Mouse (Mus musculus) limb, embryonic 12.5 days (tissue): ENCODE measurements at regions not wholly inside any gene's neighbourhood (a gene's known extent, or its start where the extent isn't known, plus 50 kb on each side); places are given as distances from the start of the nearest gene placed in this dataset.

Experiments
- ATAC-seq: fragments of 200-750 bp; cut with Nextera tagmentation; 2 replicates; pipeline ENCODE4 v1.8.0; 2017; ENCODE audit warnings: low read depth, moderate TSS enrichment; ENCODE audit not compliant: insufficient number of reproducible peaks, insufficient read depth, low FRiP score, low TSS enrichment
- H3K27ac ChIP-seq: fragments of 300-500 bp; sonication (generic); 2 replicates; pipeline ENCODE4 v1.5.1; 2016; ENCODE audit warnings: mild to moderate bottlenecking, moderate library complexity
- H3K27me3 ChIP-seq: fragments of 300-500 bp; sonication (generic); 2 replicates; pipeline ENCODE4 v1.6.1; 2016; ENCODE audit warnings: mild to moderate bottlenecking, moderate library complexity
- H3K36me3 ChIP-seq: fragments of 300-500 bp; sonication (generic); 2 replicates; pipeline ENCODE4 v1.6.1; 2016; ENCODE audit warnings: mild to moderate bottlenecking, moderate library complexity
- H3K4me1 ChIP-seq: fragments of 300-500 bp; sonication (generic); replicated peaks from 2 replicates; pipeline ENCODE4 v1.6.1; 2016
- H3K4me2 ChIP-seq: fragments of 300-500 bp; sonication (generic); 2 replicates; pipeline ENCODE4 v1.6.1; 2016; ENCODE audit warnings: mild to moderate bottlenecking, moderate library complexity
- H3K4me3 ChIP-seq: fragments of 300-500 bp; sonication (generic); replicated peaks from 2 replicates; pipeline ENCODE4 v1.5.1; 2016; ENCODE audit warnings: mild to moderate bottlenecking
- H3K9ac ChIP-seq: fragments of 300-500 bp; sonication (generic); replicated peaks from 2 replicates; pipeline ENCODE4 v1.6.1; 2016; ENCODE audit warnings: mild to moderate bottlenecking, moderate library complexity
- H3K9me3 ChIP-seq: fragments of 300-500 bp; sonication (generic); 2 replicates; pipeline ENCODE4 v1.6.1; 2016; ENCODE audit warnings: mild to moderate bottlenecking, moderate library complexity
- WGBS: fragments of 180-500 bp; shearing (Covaris S2); methylation state at CpG from one replicate; pipeline ENCODE4 v1.1.7; 2016; 5-methylcytosine and 5-hydroxymethylcytosine counted together

- no peaks in the 10 kb centered on the region for H3K27me3 ChIP-seq
- H3K4me2 ChIP-seq, result no peak overlapping the region
- H3K9ac ChIP-seq, result no peak overlapping the region
- no peaks in the 10 kb centered on the region for H3K36me3 ChIP-seq
- ATAC-seq, result no peak
- no peak overlapping the region for H3K4me3 ChIP-seq
- no peaks in the 10 kb centered on the region for H3K9me3 ChIP-seq
- no peak overlapping the region for H3K27ac ChIP-seq
- H3K4me1 ChIP-seq, result no peaks in the 10 kb centered on the region
Measured at GRCm38 (mm10) chr12:13825899-13826298, 326.0 kb downstream of the Fam84a start.

DNA sequence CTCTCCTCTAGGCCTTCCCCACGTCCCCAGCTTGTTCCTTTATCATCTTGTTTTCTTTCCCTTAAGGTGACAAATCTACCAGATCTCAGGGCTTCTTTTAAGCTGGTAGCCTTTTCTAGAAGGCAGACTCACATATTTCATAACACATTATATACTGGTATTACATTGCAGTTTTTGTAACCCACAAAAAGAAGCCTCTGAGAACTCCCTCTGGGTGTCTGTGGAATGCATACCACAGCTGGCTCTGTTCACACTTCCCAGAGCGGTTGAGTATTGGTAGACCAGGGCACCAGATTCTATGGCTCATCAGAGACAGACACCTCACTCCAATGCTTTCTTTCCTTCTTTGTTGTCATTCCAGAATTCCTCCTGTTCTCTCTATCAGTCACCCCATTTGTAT is 336.4 kb downstream of the Fam84a start:
- H3K4me3 ChIP-seq, result no peak overlapping the region
- no peaks in the 10 kb centered on the region for H3K4me1 ChIP-seq
- WGBS, result 58% methylated on average over 2 of the region's 2 CpGs
- H3K27me3 ChIP-seq, result no peaks in the 10 kb centered on the region
- no peaks in the 10 kb centered on the region for H3K9me3 ChIP-seq
- H3K27ac ChIP-seq, result no peak overlapping the region
- ATAC-seq, result no peak
- no peaks in the 10 kb centered on the region for H3K36me3 ChIP-seq
- H3K9ac ChIP-seq, result no peak overlapping the region
- no peak overlapping the region for H3K4me2 ChIP-seq

DNA sequence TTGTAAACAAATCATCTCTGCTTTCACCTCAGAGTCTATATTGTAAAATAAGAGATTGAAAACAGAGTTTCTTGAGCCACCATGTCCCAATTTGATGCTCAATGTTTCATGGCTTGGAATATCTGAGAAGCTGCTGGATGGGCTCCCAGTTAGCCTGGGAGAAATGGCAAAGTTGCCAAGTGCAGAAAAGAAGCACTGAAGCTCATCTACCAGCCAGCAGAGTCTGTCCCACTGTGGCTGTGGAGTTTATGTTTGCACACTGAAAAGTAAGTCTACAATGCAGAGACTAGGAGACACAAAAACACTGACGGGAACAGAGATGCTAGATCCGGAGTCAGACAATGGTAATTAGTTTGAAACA is 341.7 kb downstream of the Fam84a start:
- no peak overlapping the region for H3K9ac ChIP-seq
- no peak for ATAC-seq
- no peaks in the 10 kb centered on the region for H3K9me3 ChIP-seq
- H3K4me2 ChIP-seq, result no peak overlapping the region
- WGBS, result 88% methylated on average over 2 of the region's 2 CpGs
- no peaks in the 10 kb centered on the region for H3K27me3 ChIP-seq
- H3K4me1 ChIP-seq, result no peaks in the 10 kb centered on the region
- H3K27ac ChIP-seq, result no peak overlapping the region
- H3K36me3 ChIP-seq, result no peaks in the 10 kb centered on the region
- H3K4me3 ChIP-seq, result no peak overlapping the region

- Histone ChIP-seq H3K36me3 (no peaks in the 10 kb centered on the region), H3K4me3 (no peak overlapping the region), H3K9ac (no peak overlapping the region), H3K9me3 (no peaks in the 10 kb centered on the region), H3K27me3 (no peaks in the 10 kb centered on the region), H3K4me2 (no peak overlapping the region), H3K4me1 (no peaks in the 10 kb centered on the region), H3K27ac (no peak overlapping the region)
- no peak for ATAC-seq
- WGBS, result 80% methylated on average over 6 of the region's 6 CpGs
Measured at GRCm38 (mm10) chr12:13809291-13810154, 342.3 kb downstream of the Fam84a start.

GRCm38 (mm10) chr12:13779752-13780151 is 372.1 kb downstream of the Fam84a start:
- no peak overlapping the region for H3K9ac ChIP-seq
- WGBS, result 85% methylated on average over 2 of the region's 2 CpGs
- no peak for ATAC-seq
- no peaks in the 10 kb centered on the region for H3K4me1 ChIP-seq
- no peak overlapping the region for H3K4me2 ChIP-seq
- no peaks in the 10 kb centered on the region for H3K36me3 ChIP-seq
- no peaks in the 10 kb centered on the region for H3K9me3 ChIP-seq
- H3K27me3 ChIP-seq, result no peaks in the 10 kb centered on the region
- H3K27ac ChIP-seq, result no peak overlapping the region
- H3K4me3 ChIP-seq, result no peak overlapping the region

GRCm38 (mm10) chr12:13776687-13777086 is 375.2 kb downstream of the Fam84a start:
- H3K9me3 ChIP-seq, result no peaks in the 10 kb centered on the region
- 89% methylated on average over 1 of the region's 1 CpGs for WGBS
- no peak overlapping the region for H3K4me2 ChIP-seq
- H3K4me3 ChIP-seq, result no peak overlapping the region
- H3K4me1 ChIP-seq, result no peaks in the 10 kb centered on the region
- H3K27me3 ChIP-seq, result no peaks in the 10 kb centered on the region
- ATAC-seq, result no peak
- H3K27ac ChIP-seq, result no peak overlapping the region
- H3K36me3 ChIP-seq, result no peaks in the 10 kb centered on the region
- H3K9ac ChIP-seq, result no peak overlapping the region

DNA sequence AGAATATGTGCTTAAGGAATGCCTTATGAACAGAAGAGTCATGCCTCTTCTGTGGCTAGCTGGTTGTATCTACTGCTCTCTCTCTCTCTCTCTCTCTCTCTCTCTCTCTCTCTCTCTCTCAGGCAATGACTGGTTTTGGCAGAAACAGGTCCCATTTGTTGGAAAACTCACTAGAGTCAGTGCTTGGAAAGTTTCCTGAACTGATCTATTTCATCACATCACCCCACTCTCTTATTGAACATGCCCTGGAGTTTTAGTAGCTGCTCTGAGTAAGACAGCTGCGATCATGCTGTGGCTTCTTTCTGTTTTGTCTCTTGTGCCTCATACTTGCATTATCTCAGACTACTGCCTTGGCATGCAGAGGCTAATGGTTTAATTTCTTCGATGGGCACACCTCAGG is 382.2 kb downstream of the Fam84a start:
- Histone ChIP-seq H3K4me3 (no peak overlapping the region), H3K9me3 (no peaks in the 10 kb centered on the region), H3K4me2 (no peak overlapping the region), H3K27ac (no peak overlapping the region), H3K4me1 (no peaks in the 10 kb centered on the region), H3K27me3 (no peaks in the 10 kb centered on the region), H3K36me3 (no peaks in the 10 kb centered on the region), H3K9ac (no peak overlapping the region)
- WGBS, result 90% methylated on average over 2 of the region's 2 CpGs
- ATAC-seq, result no peak

DNA sequence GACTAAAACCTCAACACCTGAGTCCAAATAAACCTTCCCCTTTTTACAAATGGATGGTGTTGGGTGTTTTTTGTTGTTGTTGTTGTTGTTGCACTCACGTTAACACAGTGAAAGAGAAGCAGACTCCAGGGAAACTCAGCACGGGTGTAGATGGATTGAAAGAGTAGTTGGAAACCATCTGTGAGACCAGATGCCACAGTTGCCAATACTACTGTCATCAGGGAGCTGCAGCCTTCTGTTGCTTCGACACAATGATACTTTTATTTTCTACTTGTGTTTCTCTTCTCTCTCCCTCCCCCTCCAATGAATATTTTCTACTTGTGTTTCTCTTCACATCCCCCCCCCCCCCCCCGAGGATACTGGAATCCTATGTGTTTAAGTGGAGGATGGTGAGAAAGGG is 382.7 kb downstream of the Fam84a start:
- Histone ChIP-seq H3K27me3 (no peaks in the 10 kb centered on the region), H3K4me1 (no peaks in the 10 kb centered on the region), H3K4me2 (no peak overlapping the region), H3K9ac (no peak overlapping the region), H3K4me3 (no peak overlapping the region), H3K27ac (no peak overlapping the region), H3K36me3 (no peaks in the 10 kb centered on the region), H3K9me3 (no peaks in the 10 kb centered on the region)
- no peak for ATAC-seq
- WGBS, result 79% methylated on average over 4 of the region's 4 CpGs

GRCm38 (mm10) chr12:13766486-13766885 is 385.4 kb downstream of the Fam84a start:
- Histone ChIP-seq H3K4me2 (no peak overlapping the region), H3K36me3 (no peaks in the 10 kb centered on the region)
- WGBS, result 91% methylated on average over 3 of the region's 3 CpGs

GRCm38 (mm10) chr12:13753878-13754277 is 398.0 kb downstream of the Fam84a start:
- Histone ChIP-seq H3K27ac (no peak overlapping the region), H3K4me2 (no peak overlapping the region), H3K4me1 (no peaks in the 10 kb centered on the region), H3K36me3 (no peaks in the 10 kb centered on the region), H3K9me3 (no peaks in the 10 kb centered on the region), H3K4me3 (no peak overlapping the region), H3K9ac (no peak overlapping the region), H3K27me3 (no peaks in the 10 kb centered on the region)
- WGBS, result 85% methylated on average over 2 of the region's 2 CpGs
- ATAC-seq, result no peak

More at GRCm38 (mm10) chr12:13766486-13766885, 385.4 kb downstream of the Fam84a start:
- Histone ChIP-seq H3K27me3 (no peaks in the 10 kb centered on the region), H3K9ac (no peak overlapping the region), H3K4me1 (no peaks in the 10 kb centered on the region), H3K4me3 (no peak overlapping the region), H3K27ac (no peak overlapping the region), H3K9me3 (no peaks in the 10 kb centered on the region)
- no peak for ATAC-seq

DNA sequence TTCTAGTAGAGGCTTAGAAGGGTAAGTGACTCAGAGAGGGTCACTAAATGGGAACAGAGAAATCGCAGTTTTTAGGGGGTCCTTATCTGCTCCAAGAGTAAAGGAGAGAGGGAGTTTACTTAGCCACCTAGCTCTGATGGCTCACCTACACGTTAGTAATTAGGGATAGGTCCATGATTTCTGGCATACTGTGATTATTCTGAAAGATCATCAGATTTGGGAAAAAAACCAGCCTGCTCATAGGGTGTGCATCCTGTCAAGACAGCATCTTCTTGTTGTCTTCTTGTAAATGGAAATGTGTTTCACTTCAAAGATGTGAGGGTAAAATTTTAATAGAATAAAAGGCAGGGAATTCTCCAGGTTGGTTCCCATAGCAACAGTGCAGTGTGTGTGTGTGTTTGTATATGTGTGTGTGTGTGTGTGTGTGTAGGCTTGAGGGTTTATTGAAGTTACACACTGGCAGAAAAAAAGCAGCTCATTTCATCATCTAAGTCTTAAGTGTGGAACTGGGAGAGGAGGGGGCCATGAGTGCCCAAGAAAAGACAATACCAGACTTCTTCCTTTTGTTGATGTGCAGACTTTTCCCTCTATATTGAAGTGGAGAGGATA is 407.4 kb downstream of the Fam84a start:
- Histone ChIP-seq H3K4me1 (no peaks in the 10 kb centered on the region), H3K9ac (no peak overlapping the region), H3K27ac (no peak overlapping the region), H3K36me3 (no peaks in the 10 kb centered on the region), H3K27me3 (no peaks in the 10 kb centered on the region), H3K4me2 (no peak overlapping the region), H3K9me3 (no peaks in the 10 kb centered on the region), H3K4me3 (no peak overlapping the region)
- ATAC-seq, result no peak
- WGBS, result 71% methylated on average over 2 of the region's 2 CpGs
